Comparison of ENCODE assay signal across 14 mouse cellular contexts in the genomic region with DNA sequence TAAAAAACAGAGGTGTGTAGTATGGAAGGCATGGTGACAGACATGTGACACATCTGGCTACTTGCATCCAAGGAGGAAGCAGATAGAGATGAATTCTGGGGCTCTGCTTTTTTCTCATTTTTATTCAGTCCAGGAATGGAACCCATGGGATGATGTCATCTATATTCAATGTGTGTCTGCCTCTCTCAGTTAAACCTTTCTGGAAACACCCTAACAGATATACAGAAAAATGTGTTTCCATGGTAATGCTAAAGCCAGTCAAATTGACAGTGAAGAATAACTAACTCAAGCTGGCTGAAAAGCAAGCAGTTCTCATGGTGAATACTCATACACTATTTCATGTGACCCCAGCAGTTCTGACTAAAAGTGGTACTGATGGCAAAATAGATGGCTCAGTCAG.
"Had no signal": no experiment of that assay in that cellular context is flagged by ENCODE, and none has a peak within 500 bp of the region (broad histone marks: within the 10 kb centered on the region; RNA-seq: fewer than 3 reads in every experiment).

No protein-coding gene starts in this region.

- H3K27ac ChIP-seq: kidney, embryonic 15.5 days; limb, embryonic 15.5 days; liver, embryonic 12.5 days; midbrain, embryonic 12.5 days; stomach, embryonic 15.5 days had no signal

- H3K4me2 ChIP-seq: kidney, embryonic 15.5 days; limb, embryonic 15.5 days; liver, embryonic 12.5 days; lung, embryonic 14.5 days; midbrain, embryonic 12.5 days; stomach, embryonic 15.5 days had no signal

- DNase-seq: kidney, adult 2 months; kidney, postnatal 14 days; left cerebral cortex, postnatal 4 days; lung, embryonic 14.5 days; lung, postnatal 10 days; lung, postnatal 4 days; right cerebral cortex, postnatal 14 days; thymus, adult 2 months; thymus, postnatal 25 days had no signal

- H3K9ac ChIP-seq: kidney, embryonic 15.5 days; limb, embryonic 15.5 days; liver, embryonic 12.5 days; lung, embryonic 14.5 days; midbrain, embryonic 12.5 days; stomach, embryonic 15.5 days had no signal

- H3K4me3 ChIP-seq: kidney, embryonic 15.5 days; limb, embryonic 15.5 days; liver, embryonic 12.5 days; midbrain, embryonic 12.5 days; stomach, embryonic 15.5 days had no signal

- H3K27me3 ChIP-seq: kidney, embryonic 15.5 days; limb, embryonic 15.5 days; liver, embryonic 12.5 days; midbrain, embryonic 12.5 days; stomach, embryonic 15.5 days had no signal

- H3K4me1 ChIP-seq: kidney, embryonic 15.5 days; limb, embryonic 15.5 days; liver, embryonic 12.5 days; midbrain, embryonic 12.5 days; stomach, embryonic 15.5 days had no signal

- H3K9me3 ChIP-seq: kidney, embryonic 15.5 days; limb, embryonic 15.5 days; liver, embryonic 12.5 days; midbrain, embryonic 12.5 days; stomach, embryonic 15.5 days had no signal

- H3K36me3 ChIP-seq: kidney, embryonic 15.5 days; limb, embryonic 15.5 days; liver, embryonic 12.5 days; midbrain, embryonic 12.5 days; stomach, embryonic 15.5 days had no signal

- ATAC-seq: liver, embryonic 12.5 days had no signal
